Mouse (Mus musculus): Measurements from ENCODE around the gene Ecm1.

Gene Ecm1

GRCm38 (mm10) chr3:95728906-95729305 is 10.5 kb downstream of the Ecm1 start:
- no peak for DNase-seq (ENCODE audit: low read depth, low spot score)

GRCm38 (mm10) chr3:95726696-95727358 is 12.5 kb downstream of the Ecm1 start:
- no peak for DNase-seq (ENCODE audit: low read depth, low spot score)

GRCm38 (mm10) chr3:95725863-95726262 is 13.5 kb downstream of the Ecm1 start:
- DNase-seq (ENCODE audit: low read depth, low spot score): no peak

GRCm38 (mm10) chr3:95722386-95722785 is 17.0 kb downstream of the Ecm1 start:
- DNase-seq (ENCODE audit: low read depth, low spot score): no peak

- DNase-seq (ENCODE audit: low read depth, low spot score): no peak
Measured at GRCm38 (mm10) chr3:95718153-95718552, 21.2 kb downstream of the Ecm1 start.

GRCm38 (mm10) chr3:95716075-95716474 is 23.3 kb downstream of the Ecm1 start:
- no peak for DNase-seq (ENCODE audit: low read depth, low spot score)

- no peak for DNase-seq (ENCODE audit: low read depth, low spot score)
Measured at GRCm38 (mm10) chr3:95709967-95710366, 29.4 kb downstream of the Ecm1 start.

GRCm38 (mm10) chr3:95709044-95709443 is 30.3 kb downstream of the Ecm1 start:
- no peak for DNase-seq (ENCODE audit: low read depth, low spot score)

- no peak for DNase-seq (ENCODE audit: low read depth, low spot score)
Measured at GRCm38 (mm10) chr3:95707497-95707896, 31.9 kb downstream of the Ecm1 start.

- no peak for DNase-seq (ENCODE audit: low read depth, low spot score)
Measured at GRCm38 (mm10) chr3:95706273-95706672, 33.1 kb downstream of the Ecm1 start.

- no peak for DNase-seq (ENCODE audit: low read depth, low spot score)
Measured at GRCm38 (mm10) chr3:95704612-95705011, 34.8 kb downstream of the Ecm1 start.

GRCm38 (mm10) chr3:95703276-95703675 is 36.1 kb downstream of the Ecm1 start:
- no peak for DNase-seq (ENCODE audit: low read depth, low spot score)

- DNase-seq (ENCODE audit: low read depth, low spot score): no peak
Measured at GRCm38 (mm10) chr3:95701877-95702540, 37.4 kb downstream of the Ecm1 start.

GRCm38 (mm10) chr3:95701085-95701484 is 38.3 kb downstream of the Ecm1 start:
- DNase-seq (ENCODE audit: low read depth, low spot score): no peak

GRCm38 (mm10) chr3:95700233-95700681 is 39.1 kb downstream of the Ecm1 start:
- no peak for DNase-seq (ENCODE audit: low read depth, low spot score)

GRCm38 (mm10) chr3:95698286-95698685 is 41.1 kb downstream of the Ecm1 start:
- no peak for DNase-seq (ENCODE audit: low read depth, low spot score)

GRCm38 (mm10) chr3:95696360-95696759 is 43.0 kb downstream of the Ecm1 start:
- DNase-seq (ENCODE audit: low read depth, low spot score): no peak

- DNase-seq (ENCODE audit: low read depth, low spot score): no peak
Measured at GRCm38 (mm10) chr3:95695796-95696195, 43.6 kb downstream of the Ecm1 start.

GRCm38 (mm10) chr3:95694808-95695703 is 44.3 kb downstream of the Ecm1 start:
- DNase-seq (ENCODE audit: low read depth, low spot score): no peak

GRCm38 (mm10) chr3:95693821-95694807 is 45.3 kb downstream of the Ecm1 start:
- no peak for DNase-seq (ENCODE audit: low read depth, low spot score)

GRCm38 (mm10) chr3:95692677-95693076 is 46.7 kb downstream of the Ecm1 start:
- no peak for DNase-seq (ENCODE audit: low read depth, low spot score)

All from retina, postnatal 7 days (tissue).